Mouse (Mus musculus) cerebellum, adult 2 months (tissue): ENCODE measurements around the gene Guca1b. TPM values are rescaled to one million over a fixed set of nuclear protein-coding genes. Genes with fewer than 3 reads are reported as not detected.

Experiments used
- DNase-seq, 2 experiments: peaks; one replicate each; pipeline ENCODE4 v3.0.0; 2021
- H3K27ac ChIP-seq: fragments of 200-500 bp; 2 replicates; pipeline ENCODE4 v1.5.1; 2012; ENCODE audit warnings: low read length, control low read depth, inconsistent platforms; ENCODE audit not compliant: insufficient read depth
- H3K27me3 ChIP-seq: fragments of 200-500 bp; 2 replicates; pipeline ENCODE4 v1.6.1; 2012; ENCODE audit warnings: inconsistent platforms, mild to moderate bottlenecking, low read length, moderate library complexity; ENCODE audit not compliant: control insufficient read depth, insufficient read depth
- H3K4me1 ChIP-seq: fragments of 200-500 bp; 2 replicates; pipeline ENCODE4 v1.6.1; 2011; ENCODE audit warnings: low read length; ENCODE audit not compliant: control insufficient read depth, insufficient read depth
- H3K4me3 ChIP-seq: fragments of 200-500 bp; replicated peaks from 2 replicates; pipeline ENCODE3; 2011; ENCODE audit warnings: mild to moderate bottlenecking, low read depth, low read length, control low read depth; ENCODE audit not compliant: insufficient read depth
- CTCF ChIP-seq: fragments of 200-500 bp; IDR thresholded peaks from 2 replicates; pipeline ENCODE4 v1.5.1; 2011; ENCODE audit warnings: low read depth, mild to moderate bottlenecking, control low read depth, low read length, moderate library complexity, borderline replicate concordance; ENCODE audit not compliant: insufficient read depth
- POLR2A ChIP-seq: fragments of 200-500 bp; IDR thresholded peaks from 2 replicates; pipeline ENCODE4 v1.6.1; 2011; ENCODE audit warnings: low read length, control low read depth, borderline replicate concordance; ENCODE audit not compliant: insufficient read depth
- WGBS: fragments of 180-500 bp; shearing (Covaris S2); methylation state at CpG from one replicate; pipeline ENCODE4 v1.1.7; 2018; 5-methylcytosine and 5-hydroxymethylcytosine counted together
- polyA plus RNA-seq: library from polyadenylated mRNA; depleted of rRNA; stranded (reverse); fragments of >200 nt; gene quantifications from 2 replicates; pipeline ENCODE4 v1.2.3, GENCODE M21; 2012

Gene Guca1b
- polyA plus RNA-seq, 1 experiment = 2.0 TPM

DNA sequence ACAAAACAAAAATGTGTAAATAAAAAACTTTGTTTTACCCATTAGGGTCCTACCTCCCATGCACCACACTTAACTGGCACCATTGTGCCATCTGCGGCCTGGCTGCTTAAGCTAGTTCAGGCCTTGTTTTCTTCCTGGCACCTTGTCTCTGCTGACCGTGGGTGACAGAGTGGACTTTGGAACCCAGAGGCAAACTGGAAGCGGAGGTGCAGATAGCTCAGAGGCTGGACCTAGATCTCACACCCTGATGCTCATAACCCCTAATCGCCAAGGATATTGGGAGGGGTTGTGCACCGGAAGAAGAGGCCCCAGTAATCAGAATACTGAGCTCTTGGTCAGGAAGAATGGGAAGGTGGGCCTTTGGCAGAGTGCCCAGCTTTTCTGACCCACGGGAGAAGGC lies 39.0 kb downstream of the Guca1b start:
- WGBS = 69% methylated on average over 6 of the region's 6 CpGs
- TF ChIP-seq CTCF (no peak), POLR2A (no peak)
- Histone ChIP-seq H3K27ac (no peak overlapping the region), H3K27me3 (no peaks in the 10 kb centered on the region), H3K4me3 (no peak overlapping the region), H3K4me1 (no peaks in the 10 kb centered on the region)
- no peak for DNase-seq

DNA sequence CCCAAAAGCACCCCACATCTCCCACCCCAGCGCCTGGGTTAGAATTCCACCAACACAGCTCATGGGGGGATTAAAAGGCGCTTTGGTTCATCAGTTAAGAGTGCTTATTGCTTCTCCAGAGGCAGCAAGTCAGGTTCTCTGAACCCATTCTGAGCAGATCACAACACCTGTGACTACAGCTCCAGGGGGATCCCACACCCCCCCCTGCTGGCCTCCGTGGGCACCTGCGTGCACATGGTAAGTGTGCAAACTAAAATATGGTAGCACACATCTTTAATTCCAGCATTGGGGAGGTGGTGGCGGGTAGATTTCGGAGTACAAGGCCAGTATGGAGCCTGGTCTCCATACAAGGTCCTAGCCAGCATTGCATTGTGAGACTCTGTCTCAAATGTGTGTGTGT lies 42.1 kb downstream of the Guca1b start:
- Histone ChIP-seq H3K4me3 (no peak overlapping the region), H3K4me1 (no peaks in the 10 kb centered on the region), H3K27me3 (no peaks in the 10 kb centered on the region), H3K27ac (no peak overlapping the region)
- DNase-seq = no peak
- WGBS = 78% methylated on average over 6 of the region's 6 CpGs
- TF ChIP-seq POLR2A (no peak), CTCF (no peak)

DNA sequence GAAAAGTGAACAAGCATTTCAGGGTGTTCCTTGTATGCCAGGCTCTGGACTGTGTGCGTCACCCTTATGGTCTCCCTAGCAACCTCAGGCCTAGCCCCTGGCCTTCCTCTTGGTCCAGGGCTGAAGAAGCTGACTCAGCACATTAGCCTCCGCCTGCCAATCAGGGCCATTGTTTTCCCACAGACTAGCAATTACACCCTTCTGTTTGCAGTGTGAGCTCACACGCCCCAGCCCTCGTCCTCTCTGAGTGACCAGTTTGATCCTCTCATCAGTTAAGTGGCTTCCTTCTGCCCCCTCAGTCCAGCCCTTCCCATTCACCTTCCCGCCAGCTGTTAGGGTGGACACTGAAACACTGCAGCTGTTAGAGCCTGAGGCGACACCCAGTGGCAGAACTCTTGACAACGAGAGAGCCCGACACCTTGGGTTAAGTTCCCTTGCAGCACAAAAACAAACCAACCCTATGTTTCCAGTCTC lies 43.7 kb downstream of the Guca1b start:
- no peak for TF ChIP-seq POLR2A
- no peak for TF ChIP-seq CTCF
- H3K4me1 ChIP-seq = no peaks in the 10 kb centered on the region
- H3K27me3 ChIP-seq = no peaks in the 10 kb centered on the region
- 14% methylated on average over 8 of the region's 8 CpGs for WGBS
- H3K4me3 ChIP-seq = no peak overlapping the region
- DNase-seq = no peak
- no peak overlapping the region for H3K27ac ChIP-seq

DNA sequence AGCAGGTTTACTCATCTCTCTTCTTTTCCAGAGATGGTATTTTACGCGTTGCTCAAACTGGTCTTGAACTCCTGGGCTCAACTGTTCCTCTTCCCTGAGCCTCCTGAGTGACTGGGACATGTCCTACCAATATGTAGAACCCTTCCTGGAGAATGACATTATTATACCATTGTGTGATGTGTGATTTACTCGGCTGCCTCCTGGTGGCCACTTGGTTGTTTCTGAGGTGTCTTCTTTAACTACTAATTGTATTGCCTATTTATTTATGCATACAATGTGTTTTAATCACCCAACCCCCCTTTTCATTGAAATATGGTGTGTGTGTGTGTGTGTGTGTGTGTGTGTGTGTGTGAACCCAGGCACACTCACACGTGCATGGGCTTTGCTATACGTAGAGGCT lies 45.6 kb downstream of the Guca1b start:
- no peak for TF ChIP-seq POLR2A
- TF ChIP-seq CTCF = no peak
- Histone ChIP-seq H3K27me3 (no peaks in the 10 kb centered on the region), H3K4me1 (no peaks in the 10 kb centered on the region), H3K4me3 (no peak overlapping the region), H3K27ac (no peak overlapping the region)
- DNase-seq = no peak
- WGBS = 73% methylated on average over 5 of the region's 5 CpGs

DNA sequence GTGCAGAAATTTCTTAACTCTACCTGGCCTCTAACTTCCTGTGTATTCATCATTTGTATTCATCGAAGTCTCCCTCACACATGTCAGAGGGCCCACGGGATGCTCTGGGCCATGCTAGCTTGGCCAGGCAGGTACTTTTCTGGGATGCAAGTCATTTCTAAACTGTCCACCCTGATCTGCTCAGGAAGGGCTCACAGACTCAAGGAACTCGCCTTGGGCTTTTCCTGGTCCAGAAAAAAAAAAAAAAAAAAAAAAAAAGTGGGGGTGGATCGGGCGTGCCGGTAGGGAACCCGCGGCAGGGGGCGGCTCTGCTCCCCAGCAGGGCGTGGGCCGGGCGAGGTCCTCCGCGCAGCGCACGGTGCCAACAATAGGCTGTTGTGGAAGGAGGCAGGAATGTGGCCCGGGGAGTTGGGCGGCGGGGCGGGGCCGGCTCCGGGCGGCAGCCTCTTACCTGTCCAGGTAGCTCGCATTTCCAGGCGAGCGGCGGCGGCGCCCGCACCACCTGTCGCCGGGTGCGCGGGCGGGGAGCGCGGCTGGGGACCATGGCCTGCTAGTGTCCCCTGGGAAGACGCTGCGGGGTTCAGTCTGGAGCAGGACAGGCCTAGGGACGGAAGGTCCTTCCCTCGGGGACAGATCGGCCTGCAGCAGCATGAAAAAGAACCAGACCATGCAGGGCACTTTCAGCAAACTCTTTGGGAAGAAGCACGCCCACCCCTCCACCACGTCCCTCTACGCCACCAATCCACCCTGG lies 51.1 kb downstream of the Guca1b start, which contains the start of gene AI661453:
TSS of gene AI661453 (plus strand) at position 460 of the 751 bp plus-strand sequence.
- WGBS = 3% methylated on average over 45 of the region's 45 CpGs

DNA sequence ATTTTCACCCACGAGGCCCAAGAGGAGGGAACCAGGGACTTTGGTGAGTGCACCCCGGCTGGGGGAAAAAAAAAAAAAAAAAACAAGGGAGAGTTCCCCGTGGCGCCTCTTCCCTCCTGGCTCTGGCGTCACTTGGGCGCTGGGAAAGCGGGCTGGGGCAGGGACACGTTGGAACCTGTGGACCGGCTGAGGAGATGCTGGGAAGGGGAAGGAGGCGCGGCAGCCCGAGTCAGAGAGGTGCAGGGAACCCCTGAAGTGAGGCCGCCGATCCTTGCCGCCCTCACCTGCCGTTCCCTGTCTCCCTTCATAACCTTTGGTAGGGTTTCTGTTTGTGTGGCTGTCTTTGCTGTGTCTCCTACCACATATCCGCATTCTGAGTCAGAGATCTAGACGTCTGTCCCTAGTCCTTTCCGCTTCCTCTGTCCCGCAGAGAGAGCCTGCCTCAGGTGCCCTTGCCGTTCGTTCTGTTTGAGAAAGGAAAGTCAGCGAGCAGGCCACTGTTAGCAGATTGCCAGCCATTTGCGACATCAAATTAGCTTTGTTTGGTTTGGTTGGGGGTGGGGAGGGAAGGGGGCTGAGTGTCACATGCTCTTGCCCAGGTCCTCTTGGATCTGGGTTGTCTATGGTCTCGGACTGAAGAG lies 51.8 kb downstream of the Guca1b start, which contains the start of gene 1700001C19Rik:
TSS of gene 1700001C19Rik (minus strand) at position 470 of the 641 bp plus-strand sequence.
- Histone ChIP-seq H3K27ac (no peak within 1 kb of the TSS), H3K4me3 (peak within 1 kb of the TSS; percentile 11), H3K27me3 (peaks cover 3% of the 10 kb centered on the region; the same call in 1 of the 2 replicates), H3K4me1 (peaks cover 3% of the 10 kb centered on the region)
- TF ChIP-seq CTCF (no peak), POLR2A (no peak)
- no peak for DNase-seq
- 11% methylated on average over 24 of the region's 25 CpGs for WGBS

More for the DNA sequence above, 51.1 kb downstream of the Guca1b start, which contains the start of gene AI661453:
- Histone ChIP-seq H3K27ac (no peak within 1 kb of the TSS), H3K4me1 (peaks cover 3% of the 10 kb centered on the region), H3K4me3 (peak within 1 kb of the TSS; percentile 11), H3K27me3 (peaks cover 3% of the 10 kb centered on the region; the same call in 1 of the 2 replicates)
- no peak for TF ChIP-seq CTCF
- TF ChIP-seq POLR2A = no peak
- DNase-seq = peak in 1 of 2 experiments; percentile 17

DNA sequence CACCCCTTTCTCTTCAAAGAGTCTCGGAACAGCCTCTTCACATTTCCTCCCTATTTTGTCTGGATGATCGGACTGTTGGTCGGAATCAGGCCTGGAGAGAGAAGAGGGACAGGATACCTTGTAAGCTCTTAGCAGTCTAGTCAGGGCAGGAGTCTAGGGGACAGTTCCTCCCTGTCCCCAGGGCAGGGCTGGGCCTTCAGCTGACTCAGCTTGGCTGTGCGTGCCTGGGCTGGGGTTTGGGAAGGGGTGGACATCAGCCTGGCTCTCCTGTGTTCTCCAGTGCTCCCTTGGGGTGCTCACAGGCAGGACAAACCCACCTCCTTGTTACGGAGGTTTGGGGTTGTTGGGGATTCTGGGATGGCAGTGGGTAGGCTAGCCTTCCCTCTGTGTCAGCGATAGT lies 53.4 kb downstream of the Guca1b start:
- DNase-seq = no peak
- H3K4me1 ChIP-seq = peaks cover 3% of the 10 kb centered on the region
- peaks cover 3% of the 10 kb centered on the region; the same call in 1 of the 2 replicates for H3K27me3 ChIP-seq
- no peak overlapping the region for H3K27ac ChIP-seq
- 83% methylated on average over 6 of the region's 6 CpGs for WGBS
- TF ChIP-seq POLR2A (no peak), CTCF (no peak)
- no peak overlapping the region for H3K4me3 ChIP-seq
